Mouse (Mus musculus) intestine, embryonic 14.5 days (tissue): Measurements from ENCODE around the gene 4930539E08Rik. TPM values are rescaled to one million over a fixed set of nuclear protein-coding genes. Genes with fewer than 3 reads are reported as not detected.

Source experiments
- ATAC-seq: fragments of 200-750 bp; cut with Nextera tagmentation; replicated peaks from 2 replicates; pipeline ENCODE4 v1.8.0; 2017; ENCODE audit warnings: low read depth, moderate number of reproducible peaks, moderate TSS enrichment, moderate library complexity; ENCODE audit not compliant: low FRiP score, low TSS enrichment
- DNase-seq: peaks from one replicate; pipeline ENCODE4 v3.0.0-alpha.2; 2018; ENCODE audit warnings: low spot score
- H3K27ac ChIP-seq: fragments of 300-500 bp; sonication (generic); 2 replicates; pipeline ENCODE4 v1.5.1; 2014; ENCODE audit warnings: low read depth, mild to moderate bottlenecking, control low read depth
- H3K27me3 ChIP-seq: fragments of 300-500 bp; sonication (generic); replicated peaks from 2 replicates; pipeline ENCODE4 v1.6.1; 2014; ENCODE audit warnings: low read length, control low read depth; ENCODE audit not compliant: control insufficient read depth, insufficient read depth
- H3K36me3 ChIP-seq: fragments of 300-500 bp; sonication (generic); 2 replicates; pipeline ENCODE4 v1.6.1; 2014; ENCODE audit warnings: low read length, control low read depth; ENCODE audit not compliant: control insufficient read depth, insufficient read depth
- H3K4me1 ChIP-seq: fragments of 300-500 bp; sonication (generic); replicated peaks from 2 replicates; pipeline ENCODE4 v1.6.1; 2014; ENCODE audit warnings: low read length, control low read depth, mixed read lengths; ENCODE audit not compliant: control insufficient read depth, insufficient read depth
- H3K4me2 ChIP-seq: fragments of 300-500 bp; sonication (generic); 2 replicates; pipeline ENCODE4 v1.6.1; 2014; ENCODE audit warnings: low read length
- H3K4me3 ChIP-seq: fragments of 300-500 bp; sonication (generic); 2 replicates; pipeline ENCODE4 v1.5.1; 2014; ENCODE audit warnings: low read depth, low read length, control low read depth, mixed read lengths
- H3K9ac ChIP-seq: fragments of 300-500 bp; sonication (generic); 2 replicates; pipeline ENCODE4 v1.6.1; 2014; ENCODE audit warnings: mild to moderate bottlenecking, low read length
- H3K9me3 ChIP-seq: fragments of 300-500 bp; sonication (generic); 2 replicates; pipeline ENCODE4 v1.6.1; 2016; ENCODE audit warnings: low read length, control low read depth; ENCODE audit not compliant: control insufficient read depth
- WGBS: fragments of 180-500 bp; shearing (Covaris S2); extraction: QIAGEN DNeasy Blood & Tissue Kit; methylation state at CpG from one replicate; pipeline ENCODE4 v1.1.7; 2014; 5-methylcytosine and 5-hydroxymethylcytosine counted together
- polyA plus RNA-seq: library from polyadenylated mRNA; unstranded; fragments of >200 nt; fragmentation: Nextera tagmentation; extraction: Ambion mirVana; gene quantifications from 2 replicates; pipeline ENCODE4 v1.2.1, GENCODE M21; 2014

The 4930539E08Rik gene
- polyA plus RNA-seq, 1 experiment from 2014 or later = 3.6 TPM

- Histone ChIP-seq H3K9me3 (no peaks in the 10 kb centered on the region), H3K27me3 (0 out of 2 replicates have a peak, but pooled peaks cover 5% of the 10 kb centered on the region), H3K4me1 (peaks cover 7% of the 10 kb centered on the region; the same call in 1 of the 2 replicates), H3K9ac (no peak overlapping the region), H3K4me3 (no peak overlapping the region), H3K4me2 (no peak overlapping the region), H3K27ac (no peak overlapping the region), H3K36me3 (no peaks in the 10 kb centered on the region)
- WGBS = 84% methylated on average over 7 of the region's 7 CpGs
- ATAC-seq (no peak), DNase-seq (no peak)
Measured at GRCm38 (mm10) chr17:28907959-28908358, 7.2 kb downstream of the 4930539E08Rik start.

- H3K27ac ChIP-seq = no peak overlapping the region
- no peak overlapping the region for H3K9ac ChIP-seq
- WGBS = 73% methylated on average over 13 of the region's 13 CpGs
Measured at GRCm38 (mm10) chr17:28905377-28905916, 9.7 kb downstream of the 4930539E08Rik start.

GRCm38 (mm10) chr17:28904546-28905376, 10.4 kb downstream of the 4930539E08Rik start:
- Histone ChIP-seq H3K4me2 (no peak overlapping the region), H3K4me3 (no peak overlapping the region), H3K4me1 (peaks cover 7% of the 10 kb centered on the region; the same call in 1 of the 2 replicates), H3K9ac (no peak overlapping the region), H3K36me3 (no peaks in the 10 kb centered on the region), H3K27ac (no peak overlapping the region), H3K9me3 (no peaks in the 10 kb centered on the region), H3K27me3 (0 out of 2 replicates have a peak, but pooled peaks cover 5% of the 10 kb centered on the region)
- peak; percentile 90 for DNase-seq
- 36% methylated on average over 23 of the region's 23 CpGs for WGBS
- ATAC-seq = 0 out of 2 replicates have a peak, but pooled peaks have one; percentile 20

More at GRCm38 (mm10) chr17:28905377-28905916, 9.7 kb downstream of the 4930539E08Rik start:
- Histone ChIP-seq H3K4me2 (no peak overlapping the region), H3K4me1 (peaks cover 7% of the 10 kb centered on the region; the same call in 1 of the 2 replicates), H3K27me3 (0 out of 2 replicates have a peak, but pooled peaks cover 5% of the 10 kb centered on the region), H3K36me3 (no peaks in the 10 kb centered on the region), H3K4me3 (no peak overlapping the region), H3K9me3 (no peaks in the 10 kb centered on the region)
- ATAC-seq (no peak), DNase-seq (no peak)

GRCm38 (mm10) chr17:28901559-28901958, 13.6 kb downstream of the 4930539E08Rik start:
- Histone ChIP-seq H3K4me1 (0 out of 2 replicates have a peak, but pooled peaks cover 4% of the 10 kb centered on the region), H3K9ac (no peak overlapping the region), H3K36me3 (no peaks in the 10 kb centered on the region), H3K27ac (no peak overlapping the region), H3K27me3 (no peaks in the 10 kb centered on the region), H3K4me3 (no peak overlapping the region), H3K9me3 (no peaks in the 10 kb centered on the region), H3K4me2 (no peak overlapping the region)
- WGBS = 63% methylated on average over 4 of the region's 4 CpGs
- DNase-seq (no peak), ATAC-seq (no peak)

- Histone ChIP-seq H3K4me2 (no peak overlapping the region), H3K4me1 (no peaks in the 10 kb centered on the region), H3K9ac (no peak overlapping the region), H3K27me3 (no peaks in the 10 kb centered on the region), H3K9me3 (no peaks in the 10 kb centered on the region), H3K27ac (no peak overlapping the region), H3K36me3 (no peaks in the 10 kb centered on the region), H3K4me3 (no peak overlapping the region)
- no peak for DNase-seq
- no peak for ATAC-seq
- 77% methylated on average over 19 of the region's 19 CpGs for WGBS
Measured at GRCm38 (mm10) chr17:28899427-28899826, 15.7 kb downstream of the 4930539E08Rik start.

- no peaks in the 10 kb centered on the region for H3K4me1 ChIP-seq
- H3K4me2 ChIP-seq = no peak overlapping the region
- H3K36me3 ChIP-seq = no peaks in the 10 kb centered on the region
- 69% methylated on average over 5 of the region's 5 CpGs for WGBS
- no peaks in the 10 kb centered on the region for H3K9me3 ChIP-seq
- ATAC-seq (no peak), DNase-seq (no peak)
- no peaks in the 10 kb centered on the region for H3K27me3 ChIP-seq
- H3K4me3 ChIP-seq = no peak overlapping the region
- H3K27ac ChIP-seq = no peak overlapping the region
- H3K9ac ChIP-seq = no peak overlapping the region
Measured at GRCm38 (mm10) chr17:28898249-28898648, 16.9 kb downstream of the 4930539E08Rik start.

- no peak overlapping the region for H3K4me2 ChIP-seq
- no peaks in the 10 kb centered on the region for H3K36me3 ChIP-seq
- H3K9ac ChIP-seq = no peak overlapping the region
- no peak for DNase-seq
- no peaks in the 10 kb centered on the region for H3K9me3 ChIP-seq
- no peak overlapping the region for H3K4me3 ChIP-seq
- H3K4me1 ChIP-seq = no peaks in the 10 kb centered on the region
- ATAC-seq = no peak
- no peaks in the 10 kb centered on the region for H3K27me3 ChIP-seq
- no peak overlapping the region for H3K27ac ChIP-seq
- 85% methylated on average over 5 of the region's 5 CpGs for WGBS
Measured at GRCm38 (mm10) chr17:28897817-28898216, 17.3 kb downstream of the 4930539E08Rik start.

GRCm38 (mm10) chr17:28896095-28896780, 18.9 kb downstream of the 4930539E08Rik start:
- no peaks in the 10 kb centered on the region for H3K4me1 ChIP-seq
- H3K4me3 ChIP-seq = no peak overlapping the region
- ATAC-seq (no peak), DNase-seq (no peak)
- no peaks in the 10 kb centered on the region for H3K9me3 ChIP-seq
- no peak overlapping the region for H3K27ac ChIP-seq
- no peaks in the 10 kb centered on the region for H3K27me3 ChIP-seq
- H3K36me3 ChIP-seq = no peaks in the 10 kb centered on the region
- no peak overlapping the region for H3K9ac ChIP-seq
- WGBS = 90% methylated on average over 11 of the region's 11 CpGs
- H3K4me2 ChIP-seq = no peak overlapping the region
